Mouse (Mus musculus) myocyte (in vitro differentiated cells): Measurements from ENCODE around the gene 4930524B15Rik.

Source experiments
- E2F4 ChIP-seq: IDR thresholded peaks from one replicate; pipeline ENCODE4 v1.6.1; 2011; ENCODE audit warnings: mild to moderate bottlenecking, control low read depth, moderate library complexity; ENCODE audit not compliant: insufficient read depth
- MYOD1 ChIP-seq, 3 experiments: IDR thresholded peaks; one replicate each; pipeline ENCODE4 v1.6.1; 2011; ENCODE audit warnings: control low read depth in 2 of 3, low read depth in 2 of 3, mild to moderate bottlenecking in 2 of 3, moderate library complexity in 1 of 3; ENCODE audit not compliant: insufficient read length in 2 of 3, control insufficient read depth in 1 of 3
- POLR2A ChIP-seq: IDR thresholded peaks from one replicate; pipeline ENCODE4 v1.6.1; 2011; ENCODE audit warnings: low read depth, mild to moderate bottlenecking, control low read depth, moderate library complexity; ENCODE audit not compliant: insufficient read length

GRCm38 (mm10) chr11:31981830-31982229 lies 16.4 kb downstream of the 4930524B15Rik start:
- no peak for TF ChIP-seq E2F4
- TF ChIP-seq POLR2A, result no peak
- TF ChIP-seq MYOD1 (IDR thresholded peaks at IDR 0.05; ENCODE audit: control insufficient read depth in 1 of 3, insufficient read length in 2 of 3, low read depth in 2 of 3), result no peak
